8 mouse cellular contexts compared by ENCODE assay signal in genomic region chr11:54866119-54867048, GRCm38 (mm10). TPM values are rescaled to one million over a fixed set of nuclear protein-coding genes. Genes with fewer than 3 reads are reported as not detected.
DNase-seq lines count a peak whose midpoint lies in the region; ATAC-seq lines count a peak whose summit lies in the region.

Gene Hint1 (plus strand): TSS chr11:54866383.

- ATAC-seq in hindbrain, embryonic 15.5 days (ENCODE audit: low FRiP score, low read depth): peak; percentile 80

- H3K4me1 ChIP-seq in hindbrain, embryonic 15.5 days (replicated peaks): peaks cover 37% of the 10 kb centered on the region

- peak within 1 kb of the TSS; percentile 69 for H3K4me2 ChIP-seq in hindbrain, embryonic 15.5 days

- H3K4me3 ChIP-seq in hindbrain, embryonic 15.5 days: peak within 1 kb of the TSS; percentile 87

- H3K9me3 ChIP-seq in hindbrain, embryonic 15.5 days: no peaks in the 10 kb centered on the region

- no peaks in the 10 kb centered on the region for H3K27me3 ChIP-seq in hindbrain, embryonic 15.5 days

- WGBS in hindbrain, embryonic 15.5 days: under 1% methylated on average over 86 of the region's 107 CpGs

- DNase-seq in WW6 (ENCODE audit: low read depth, low spot score): peak; percentile 80
- peak; percentile 93 to 95 for DNase-seq in cerebellum, postnatal 36 days
- peak; percentile 91 for DNase-seq in gastrocnemius, adult 18-20 months (ENCODE audit: low spot score)
- DNase-seq in left cerebral cortex, adult 11 months (ENCODE audit: low spot score): peak; percentile 89
- peak; percentile 93 for DNase-seq in lung, postnatal 36 days
- DNase-seq in retina, embryonic 14.5 days (ENCODE audit: low spot score): peak; percentile 94
- peak; percentile 93 for DNase-seq in thymus, postnatal 36 days

- peak within 1 kb of the TSS; percentile 98 for H3K9ac ChIP-seq in hindbrain, embryonic 15.5 days

- peaks cover 17% of the 10 kb centered on the region for H3K36me3 ChIP-seq in hindbrain, embryonic 15.5 days

- peak within 1 kb of the TSS; percentile 90 for H3K27ac ChIP-seq in hindbrain, embryonic 15.5 days (replicated peaks)

RNA-seq across cellular contexts. Expression of gene Hint1, which starts in this region (rescaled TPM):
- total RNA-seq in gastrocnemius, adult 18-20 months (2021): 100 to 1,000 TPM; 192 to 203 TPM
- 770 and 780 TPM in 2 replicates for polyA plus RNA-seq in hindbrain, embryonic 15.5 days (2015; fragmentation: Nextera tagmentation; extraction: Ambion mirVana)

Comparison
In these comparisons a context has a peak if more than half of its experiments do, and no peak if none do; other contexts are left out.
1. Peak in every context shown above with its lines: DNase-seq, ATAC-seq, H3K4me3 ChIP-seq and H3K27ac ChIP-seq.